Mouse (Mus musculus) splenic B cell, adult 2 months (primary cell): Measurements from ENCODE around the gene Msh3.
A peak's percentile ranks its signal among the peaks of the same experiment; 100 is the strongest.
"Not testable (repeated sequence)": the region's sequence is repeated elsewhere in the genome, so short reads cannot be mapped to it uniquely, and the experiment has no call there.

Experiments
- DNase-seq: peaks from one replicate; pipeline ENCODE4 v3.0.0-alpha.2; 2011; ENCODE audit warnings: low read depth, low spot score
- H3K27me3 ChIP-seq: 2 replicates; pipeline ENCODE4 v1.6.1; 2012; ENCODE audit warnings: mild to moderate bottlenecking, low read length, moderate library complexity, mixed read lengths; ENCODE audit not compliant: control insufficient read depth, poor library complexity, insufficient read depth, severe bottlenecking
- H3K36me3 ChIP-seq: 2 replicates; pipeline ENCODE4 v1.6.1; 2012; ENCODE audit warnings: mild to moderate bottlenecking, low read length, moderate library complexity, mixed read lengths; ENCODE audit not compliant: control insufficient read depth, poor library complexity, insufficient read depth, severe bottlenecking

The Msh3 gene

DNA sequence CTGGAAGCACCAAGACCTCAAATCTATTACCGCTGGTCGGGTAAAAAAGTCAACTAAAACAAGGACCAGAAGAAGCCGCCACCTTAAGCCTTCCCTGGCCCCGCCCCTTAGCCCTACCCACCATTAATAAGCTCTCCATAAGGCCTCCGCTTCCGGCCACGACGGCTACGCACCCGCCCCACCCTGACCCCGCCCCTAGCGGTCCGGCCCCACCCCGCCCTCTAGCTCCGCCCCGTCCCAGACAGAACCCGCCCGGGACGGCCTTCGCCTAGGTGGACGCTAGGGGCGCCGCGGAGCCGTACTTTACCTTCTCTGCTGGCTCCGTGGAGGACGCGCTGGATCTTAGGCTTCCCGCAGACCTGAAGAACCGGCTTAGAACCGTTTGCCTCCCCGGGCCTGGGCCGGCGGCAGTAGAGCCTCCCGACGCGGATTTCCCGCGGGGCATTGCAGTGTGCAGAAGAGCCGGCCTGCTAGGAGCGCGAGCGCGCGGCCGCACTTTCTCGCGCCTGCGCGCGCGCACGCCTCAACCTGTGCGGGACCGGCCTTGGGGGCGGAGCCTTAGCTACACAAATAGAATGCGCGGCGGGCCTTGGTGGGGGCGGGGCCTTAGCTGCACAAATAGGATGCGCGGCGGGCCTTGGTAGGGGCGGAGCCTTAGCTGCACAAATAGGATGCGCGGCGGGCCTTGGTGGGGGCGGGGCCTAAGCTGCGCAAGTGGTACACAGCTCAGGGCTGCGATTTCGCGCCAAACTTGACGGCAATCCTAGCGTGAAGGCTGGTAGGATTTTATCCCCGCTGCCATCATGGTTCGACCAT is at the start of gene Msh3, which contains the start of gene Dhfr:
TSS of gene Msh3 (minus strand) at position 548 of the 816 bp plus-strand sequence.
TSS of gene Dhfr (plus strand) at position 271 of the 816 bp plus-strand sequence.
- Histone ChIP-seq H3K36me3 (no peaks in the 10 kb centered on the region), H3K27me3 (no peaks in the 10 kb centered on the region)
- peak; percentile 99 for DNase-seq

DNA sequence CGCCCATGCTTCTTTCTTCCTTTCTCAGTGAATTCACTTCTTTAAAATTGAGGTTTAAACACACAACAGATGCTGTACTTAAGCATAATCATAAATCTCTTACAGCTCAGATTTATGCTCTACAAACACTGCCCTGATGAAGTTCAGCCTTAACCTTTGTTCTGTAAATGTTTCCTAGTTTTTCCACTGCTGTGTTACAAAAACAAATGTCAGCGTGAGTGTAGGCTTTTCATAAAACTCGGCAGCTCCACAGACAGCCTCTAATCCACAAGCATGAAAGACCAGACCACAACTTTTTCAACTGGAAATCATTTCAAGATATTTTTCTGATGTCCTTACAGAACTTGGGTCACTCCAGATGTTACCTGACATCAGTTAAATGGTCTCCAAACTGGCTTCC is 48.7 kb upstream of the Msh3 start:
- H3K36me3 ChIP-seq: no peaks in the 10 kb centered on the region
- no peak for DNase-seq

DNA sequence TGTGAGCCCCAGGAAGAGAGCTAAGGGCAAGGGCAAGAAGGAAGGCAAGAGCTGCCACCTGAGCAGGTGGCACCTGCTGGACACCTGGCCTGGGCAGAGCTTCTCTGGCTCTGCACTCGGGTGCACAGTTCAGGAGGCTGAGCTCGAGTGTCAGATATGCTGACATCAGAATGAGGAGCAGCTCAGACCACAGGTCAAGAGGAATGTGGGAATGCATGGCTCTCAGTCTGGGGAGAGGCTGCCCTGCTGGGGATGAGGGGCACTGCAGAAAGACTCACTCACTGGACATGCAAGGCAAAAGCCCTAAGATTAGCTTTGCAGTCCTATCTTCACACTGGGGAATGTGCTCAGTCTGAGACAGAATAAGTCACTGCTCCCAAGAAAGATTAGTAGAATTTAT is 47.3 kb upstream of the Msh3 start:
- no peaks in the 10 kb centered on the region for H3K27me3 ChIP-seq
- no peak for DNase-seq
- no peaks in the 10 kb centered on the region for H3K36me3 ChIP-seq

More for the DNA sequence above, 48.7 kb upstream of the Msh3 start:
- H3K27me3 ChIP-seq: no peaks in the 10 kb centered on the region

DNA sequence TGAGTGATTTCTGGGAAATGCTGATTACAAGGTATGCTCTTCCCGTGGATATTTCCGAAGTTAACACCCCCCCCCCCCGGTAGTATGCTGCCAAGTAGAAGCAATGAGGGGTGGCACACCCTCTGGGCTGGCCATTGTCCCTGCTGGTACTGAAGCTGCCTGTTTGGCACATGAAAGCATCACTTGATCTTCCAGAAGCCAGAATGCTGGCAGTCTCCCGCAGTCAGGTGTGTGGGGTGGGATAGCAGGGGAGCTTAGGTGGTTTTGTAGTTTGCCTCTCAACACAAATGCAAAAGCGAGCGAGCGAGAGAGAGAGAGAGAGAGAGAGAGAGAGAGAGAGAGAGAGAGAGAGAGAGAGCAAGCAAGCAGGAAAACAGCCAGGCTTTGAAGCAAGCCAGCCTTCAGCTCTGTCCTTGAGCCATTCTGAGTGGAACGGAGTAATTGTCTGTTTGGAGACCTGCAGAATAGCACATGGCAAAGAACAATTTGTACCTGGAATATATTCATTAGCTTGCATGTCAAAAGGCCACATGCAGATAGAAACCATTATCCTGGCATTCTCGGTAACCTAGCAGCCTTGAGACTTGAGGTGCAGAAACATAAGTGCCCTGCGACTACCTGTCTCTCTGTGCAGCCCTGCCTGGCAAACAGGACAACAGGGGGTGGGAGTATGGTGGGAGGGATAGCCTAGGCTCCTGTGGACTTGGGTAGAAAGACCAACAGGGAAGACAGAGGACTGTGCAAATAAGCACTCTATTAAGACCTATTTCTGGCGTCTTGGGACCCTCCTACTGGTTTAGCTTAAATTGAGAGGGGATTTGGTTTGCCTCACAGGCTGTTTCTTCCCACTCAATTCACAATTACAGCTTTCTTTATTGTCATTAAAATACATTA is 43.9 kb upstream of the Msh3 start:
- Histone ChIP-seq H3K36me3 (no peaks in the 10 kb centered on the region), H3K27me3 (no peaks in the 10 kb centered on the region)
- DNase-seq: no peak

DNA sequence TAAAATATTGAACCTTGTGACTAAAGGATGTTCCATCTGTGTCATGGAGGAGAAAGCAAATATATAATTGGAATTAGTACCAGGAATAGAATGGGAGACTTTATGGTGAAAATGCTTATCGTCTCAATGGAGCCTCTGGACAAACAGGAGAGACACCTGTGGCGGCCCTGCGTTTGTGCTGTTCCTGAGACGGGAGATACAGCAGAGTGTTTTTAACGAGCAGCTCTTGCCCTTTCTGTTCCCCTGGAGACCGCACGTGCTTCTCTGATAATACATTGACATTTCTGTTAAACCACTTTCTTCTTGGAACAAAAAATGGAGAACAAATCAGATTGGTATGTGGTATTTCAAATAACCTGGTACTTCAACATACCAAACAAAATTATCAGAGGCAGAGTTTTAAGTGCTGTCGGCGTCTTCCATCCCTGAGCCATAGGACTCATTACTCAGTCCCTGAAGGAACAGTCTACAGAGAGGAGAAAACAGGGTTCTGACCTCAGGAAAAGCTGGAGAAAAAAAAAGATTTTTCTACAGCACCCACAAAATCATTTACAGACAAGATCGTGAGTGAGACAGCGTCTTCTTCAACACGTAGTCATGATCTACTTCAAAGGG is 38.4 kb upstream of the Msh3 start:
- H3K36me3 ChIP-seq: no peaks in the 10 kb centered on the region
- DNase-seq: no peak
- no peaks in the 10 kb centered on the region for H3K27me3 ChIP-seq

DNA sequence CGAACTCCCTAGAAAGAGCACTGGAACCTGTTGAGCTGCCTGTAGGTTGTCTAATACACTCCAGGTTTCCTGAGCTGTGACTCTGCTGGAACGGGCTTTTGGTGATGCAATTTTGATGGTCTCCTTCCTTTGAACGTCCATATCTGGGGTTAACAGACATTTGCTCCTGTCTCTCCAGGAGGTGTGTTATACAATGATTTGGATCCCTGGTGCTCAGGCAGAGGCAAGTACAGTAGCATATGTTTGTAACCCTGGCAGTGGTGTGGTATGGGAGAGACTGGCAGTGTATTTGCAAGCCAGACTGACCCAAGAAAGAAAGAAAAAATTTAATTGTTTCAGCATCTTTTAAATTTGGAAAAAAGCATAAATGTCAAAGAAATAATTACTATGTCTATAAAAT is 32.6 kb upstream of the Msh3 start:
- no peak for DNase-seq
- Histone ChIP-seq H3K36me3 (no peaks in the 10 kb centered on the region), H3K27me3 (no peaks in the 10 kb centered on the region)

DNA sequence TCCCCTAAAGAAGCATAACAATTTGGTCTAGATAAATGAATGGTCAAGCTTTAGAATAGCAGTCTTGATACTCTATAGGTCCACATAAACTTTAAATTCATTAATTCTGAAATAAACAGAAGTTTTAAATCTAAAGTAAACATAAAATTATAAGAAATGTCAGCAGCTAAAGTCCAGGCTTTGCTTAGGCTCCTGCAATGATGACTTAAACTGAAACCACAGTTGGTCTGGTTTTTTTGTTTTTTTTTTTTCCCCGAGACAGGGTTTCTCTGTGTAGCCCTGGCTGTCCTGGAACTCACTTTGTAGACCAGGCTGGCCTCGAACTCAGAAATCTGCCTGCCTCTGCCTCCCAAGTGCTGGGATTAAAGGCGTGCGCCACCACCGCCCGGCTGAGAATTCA is 16.7 kb upstream of the Msh3 start:
- H3K36me3 ChIP-seq, H3K27me3 ChIP-seq: not testable (repeated sequence)

DNA sequence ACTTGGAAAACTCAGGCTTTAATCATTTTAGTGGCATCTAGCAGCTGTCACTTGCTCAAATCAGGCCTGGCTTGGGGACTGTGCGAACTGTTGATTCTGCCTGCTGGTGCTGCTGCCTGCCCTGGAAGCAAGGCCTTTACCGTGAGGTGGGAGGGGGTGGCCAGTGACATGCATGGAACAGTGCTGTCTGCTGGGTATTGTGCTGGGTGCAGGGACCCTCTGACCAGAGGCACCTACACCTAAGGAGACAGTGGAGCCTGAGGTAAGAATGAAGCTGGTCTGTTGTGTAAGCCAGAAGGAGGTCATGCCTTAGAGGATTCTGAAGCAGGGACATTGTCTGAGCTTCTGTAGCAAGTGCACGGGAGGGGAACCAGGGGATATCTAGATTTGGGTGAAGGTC is 16.0 kb upstream of the Msh3 start:
- DNase-seq: no peak
- no peaks in the 10 kb centered on the region for H3K27me3 ChIP-seq
- H3K36me3 ChIP-seq: no peaks in the 10 kb centered on the region

More for the DNA sequence above, 16.7 kb upstream of the Msh3 start:
- DNase-seq: not testable (repeated sequence)

DNA sequence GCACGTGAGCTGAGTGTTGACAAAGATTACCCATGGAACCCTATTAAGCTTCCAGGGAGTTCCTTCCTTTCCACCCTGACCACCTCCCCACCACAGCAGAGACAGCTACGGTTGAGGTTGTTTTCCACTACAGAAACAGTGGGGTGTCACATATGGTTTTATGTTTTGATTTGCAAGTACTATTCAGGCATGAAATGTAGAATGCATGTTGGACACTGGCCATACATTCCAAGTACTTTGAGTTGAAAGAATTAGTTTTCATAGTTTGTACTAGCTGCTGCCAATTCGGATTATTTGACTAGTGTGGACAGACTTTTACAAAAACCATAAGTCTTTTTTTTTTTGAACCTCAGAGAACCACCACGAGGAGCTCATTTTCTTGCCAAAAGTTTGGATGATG is 10.5 kb upstream of the Msh3 start:
- DNase-seq: no peak
- H3K36me3 ChIP-seq: no peaks in the 10 kb centered on the region
- H3K27me3 ChIP-seq: no peaks in the 10 kb centered on the region

DNA sequence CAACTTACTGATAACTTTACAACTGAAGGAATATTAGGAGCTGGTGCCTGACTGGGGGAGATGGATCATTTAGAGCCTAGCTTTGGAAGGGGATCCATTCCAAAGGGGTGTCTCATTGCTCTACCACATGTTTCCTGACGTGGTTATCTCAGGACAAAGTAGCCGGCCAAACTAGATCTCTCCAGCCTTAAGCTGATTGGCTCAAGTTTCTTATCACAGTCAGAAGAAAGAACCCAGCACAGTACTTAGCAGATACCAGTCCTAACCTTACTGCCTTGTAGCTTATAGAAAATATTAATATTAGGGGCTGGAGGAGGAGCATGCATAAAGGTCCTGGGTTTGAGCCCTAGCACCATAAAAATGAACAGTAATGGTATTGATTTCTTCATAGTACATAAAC is 6.8 kb upstream of the Msh3 start:
- H3K36me3 ChIP-seq: no peaks in the 10 kb centered on the region
- DNase-seq: no peak

DNA sequence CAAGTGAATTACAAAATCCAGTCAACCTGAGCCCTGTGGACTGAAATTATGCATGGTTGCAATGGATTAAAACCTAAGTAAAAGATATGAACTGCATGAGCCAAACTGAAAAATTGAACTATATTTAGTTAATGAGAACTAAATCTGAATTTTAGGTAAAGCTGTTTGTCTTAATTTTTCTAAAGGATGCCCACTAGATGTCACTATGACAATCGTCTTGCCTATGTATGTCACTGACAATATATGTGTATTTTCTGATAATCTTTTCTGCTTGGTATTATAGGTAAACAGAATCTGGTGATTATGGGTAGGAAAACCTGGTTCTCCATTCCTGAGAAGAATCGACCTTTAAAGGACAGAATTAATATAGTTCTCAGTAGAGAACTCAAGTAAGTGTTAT is 2.8 kb upstream of the Msh3 start:
- Histone ChIP-seq H3K36me3 (no peaks in the 10 kb centered on the region), H3K27me3 (no peaks in the 10 kb centered on the region)
- DNase-seq: peak; percentile 46

More for the DNA sequence above, 6.8 kb upstream of the Msh3 start:
- H3K27me3 ChIP-seq: no peaks in the 10 kb centered on the region

DNA sequence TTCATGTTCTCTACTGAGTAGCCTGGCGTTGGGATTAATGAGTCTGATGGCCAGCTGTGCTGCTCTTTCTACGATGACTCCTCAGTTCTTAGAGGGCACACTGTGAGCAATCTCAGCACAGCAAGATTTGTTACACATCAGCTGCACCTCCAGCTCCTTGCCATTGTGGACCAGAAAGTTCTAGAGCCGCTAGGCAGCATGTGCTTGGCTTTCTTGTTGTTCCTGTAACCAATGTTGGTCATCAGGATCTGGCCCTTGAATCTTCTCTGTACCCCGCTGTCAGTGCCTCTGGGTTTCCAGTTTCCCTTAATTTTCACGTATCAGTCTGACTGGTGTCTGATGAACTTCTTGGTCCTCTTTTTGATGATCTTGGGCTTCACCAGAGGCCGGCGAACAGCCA is 1.6 kb upstream of the Msh3 start:
- DNase-seq: no peak
- H3K36me3 ChIP-seq: no peaks in the 10 kb centered on the region
- H3K27me3 ChIP-seq: no peaks in the 10 kb centered on the region

DNA sequence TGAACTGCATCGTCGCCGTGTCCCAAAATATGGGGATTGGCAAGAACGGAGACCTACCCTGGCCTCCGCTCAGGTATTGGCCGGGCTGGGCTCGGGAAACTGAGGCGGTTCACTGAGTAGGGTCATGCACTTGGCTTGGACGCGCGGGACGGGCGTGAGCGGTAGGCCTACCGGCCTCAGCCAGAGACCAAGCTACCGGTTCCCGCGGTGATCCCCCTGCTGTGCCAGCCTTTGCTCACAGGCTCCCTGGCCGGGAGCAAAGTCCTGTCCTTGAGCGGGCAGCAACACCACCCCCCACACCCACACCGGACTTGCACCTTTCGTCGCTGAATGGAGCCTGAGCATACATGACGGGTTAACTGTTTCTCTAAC is 455 bp upstream of the Msh3 start:
- DNase-seq: no peak
- H3K36me3 ChIP-seq: no peaks in the 10 kb centered on the region
- H3K27me3 ChIP-seq: no peaks in the 10 kb centered on the region

DNA sequence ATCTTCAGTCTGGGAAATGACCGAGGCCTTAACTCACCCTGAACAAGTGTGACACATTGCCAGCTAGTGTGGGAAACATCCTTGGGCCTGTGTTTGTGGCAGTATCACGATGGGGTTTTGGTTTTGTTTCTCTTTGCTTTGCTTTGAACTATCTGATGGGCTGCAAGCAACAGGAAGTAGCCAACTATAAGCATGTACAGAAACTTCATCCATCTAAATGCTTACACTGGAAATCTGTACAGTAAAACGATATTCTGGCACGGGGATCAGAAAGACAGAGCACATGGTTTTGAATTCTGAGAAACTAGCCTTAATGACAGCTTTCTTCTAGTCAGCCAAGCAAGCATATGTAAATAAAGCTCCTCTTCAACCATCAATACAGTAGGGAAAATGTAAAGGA is 847 bp downstream of the Msh3 start:
- 0 out of 2 replicates have a peak, but pooled peaks cover 2% of the 10 kb centered on the region for H3K36me3 ChIP-seq
- DNase-seq: peak; percentile 46

DNA sequence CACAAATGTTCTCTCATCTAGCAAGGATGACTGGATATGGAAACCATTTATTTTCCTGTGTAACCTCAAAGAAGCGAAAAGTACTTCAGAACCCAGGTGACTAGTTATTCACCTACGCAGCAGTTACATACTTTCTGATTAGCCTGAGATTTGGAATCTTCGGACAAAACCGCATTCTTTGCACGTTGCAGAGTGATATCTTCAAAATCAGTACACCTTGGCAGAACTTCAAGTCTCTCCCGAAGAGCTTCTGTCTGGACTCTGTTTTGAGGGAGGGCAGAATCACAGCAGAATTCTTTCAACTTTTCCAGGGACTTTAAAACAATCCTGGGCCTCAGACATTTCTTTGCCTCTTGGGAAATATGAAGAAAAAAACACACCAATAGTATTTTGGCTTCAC is 3.7 kb downstream of the Msh3 start:
- Histone ChIP-seq H3K36me3 (peaks cover 9% of the 10 kb centered on the region; the same call in 1 of the 2 replicates), H3K27me3 (no peaks in the 10 kb centered on the region)
- no peak for DNase-seq

More for the DNA sequence above, 847 bp downstream of the Msh3 start:
- no peaks in the 10 kb centered on the region for H3K27me3 ChIP-seq
